Mouse (Mus musculus) heart, adult 2 months (tissue): ENCODE data around the gene Fbxl2.

Experiments
- CTCF ChIP-seq: fragments of 200-600 bp; IDR thresholded peaks from 2 replicates; pipeline ENCODE4 v1.8.1; 2022; ENCODE audit warnings: antibody characterized with exemption, mild to moderate bottlenecking, moderate library complexity
- EP300 ChIP-seq: fragments of 200-500 bp; IDR thresholded peaks from 2 replicates; pipeline ENCODE4 v1.6.1; 2011; ENCODE audit warnings: low read depth, low read length, control low read depth; ENCODE audit not compliant: insufficient read depth
- POLR2A ChIP-seq: fragments of 200-500 bp; IDR thresholded peaks from 2 replicates; pipeline ENCODE4 v1.6.1; 2011; ENCODE audit warnings: mild to moderate bottlenecking, low read depth, low read length, control low read depth; ENCODE audit not compliant: insufficient read depth

GRCm38 (mm10) chr9:114050778-114051177 is 4.8 kb upstream of the Fbxl2 start:
- TF ChIP-seq EP300 = no peak
- TF ChIP-seq CTCF = no peak
- no peak for TF ChIP-seq POLR2A
